Mouse (Mus musculus): Measurements from ENCODE around the gene Prps1l1. TPM values are rescaled to one million over a fixed set of nuclear protein-coding genes. Genes with fewer than 3 reads are reported as not detected.

Prps1l1 gene
- polyA plus RNA-seq, 1 experiment from 2014 or later = not detected

DNA sequence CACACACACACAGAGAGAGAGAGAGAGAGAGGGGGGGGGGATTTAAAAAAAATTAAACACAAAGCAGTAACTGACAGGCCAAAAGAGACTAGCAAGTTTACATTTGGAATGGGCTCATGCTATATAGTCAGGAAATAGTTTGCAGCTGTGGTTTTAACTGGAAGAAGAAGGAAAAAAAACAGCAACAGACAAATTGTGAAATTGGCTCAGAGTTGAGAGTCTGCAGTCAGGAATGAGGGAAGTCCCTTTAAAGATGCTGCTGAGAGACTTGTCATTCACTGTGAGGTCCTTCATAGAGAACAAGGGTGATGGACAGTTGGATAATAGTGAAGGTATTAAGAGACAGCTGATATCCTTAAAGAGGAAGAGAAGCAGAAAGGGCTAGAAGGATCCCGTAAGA, 26.9 kb downstream of the Prps1l1 start:
- WGBS = 68% methylated on average over 1 of the region's 1 CpGs
- no peak overlapping the region for H3K27ac ChIP-seq (replicated peaks in 1 of 2; ENCODE audit: control insufficient read depth in 1 of 2, insufficient read depth in 1 of 2, low read depth in 2 of 2, low read length in 2 of 2)
- H3K4me3 ChIP-seq (ENCODE audit: control insufficient read depth in 1 of 2, insufficient read depth in 1 of 2, low read depth in 1 of 2, low read length in 2 of 2) = no peak overlapping the region
- ATAC-seq (ENCODE audit: insufficient number of reproducible peaks, insufficient read depth, low FRiP score, low read depth) = no peak
- H3K4me1 ChIP-seq (ENCODE audit: control insufficient read depth in 2 of 2, insufficient read depth in 2 of 2, low read length in 2 of 2) = no peaks in the 10 kb centered on the region
- H3K4me2 ChIP-seq (ENCODE audit: low read length) = no peak overlapping the region
- H3K36me3 ChIP-seq (ENCODE audit: control insufficient read depth, insufficient read depth, low read length) = no peaks in the 10 kb centered on the region
- no peak overlapping the region for H3K9ac ChIP-seq (ENCODE audit: low read length)
- H3K9me3 ChIP-seq (ENCODE audit: control insufficient read depth, low read length) = no peaks in the 10 kb centered on the region
- no peaks in the 10 kb centered on the region for H3K27me3 ChIP-seq (ENCODE audit: control insufficient read depth, insufficient read depth, low read length)

DNA sequence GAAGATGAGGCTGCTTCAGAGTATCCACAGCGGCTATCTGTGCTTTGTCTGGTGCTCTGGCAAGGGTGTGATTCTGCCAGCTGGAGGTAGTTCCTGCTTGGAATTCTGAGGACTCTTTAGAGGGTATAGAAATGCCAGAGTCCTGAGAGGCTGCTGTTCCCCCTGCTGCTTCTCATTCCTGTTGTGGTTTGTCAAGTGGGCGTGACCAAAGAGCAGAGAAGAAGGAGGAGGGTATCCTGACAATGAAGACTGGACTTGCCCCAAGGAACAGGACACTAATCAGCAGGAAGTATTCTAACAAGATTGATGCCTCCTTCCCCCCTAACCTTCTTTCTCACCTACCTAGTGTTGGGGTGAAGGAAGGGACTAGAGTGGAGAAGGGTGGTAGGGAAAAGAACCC, 29.4 kb downstream of the Prps1l1 start:
- Histone ChIP-seq H3K27me3 (ENCODE audit: control insufficient read depth, insufficient read depth, low read length) (no peaks in the 10 kb centered on the region), H3K9me3 (ENCODE audit: control insufficient read depth, low read length) (no peaks in the 10 kb centered on the region), H3K36me3 (ENCODE audit: control insufficient read depth, insufficient read depth, low read length) (no peaks in the 10 kb centered on the region), H3K27ac (replicated peaks in 1 of 2; ENCODE audit: control insufficient read depth in 1 of 2, insufficient read depth in 1 of 2, low read depth in 2 of 2, low read length in 2 of 2) (no peak overlapping the region), H3K9ac (ENCODE audit: low read length) (no peak overlapping the region), H3K4me3 (ENCODE audit: control insufficient read depth in 1 of 2, insufficient read depth in 1 of 2, low read depth in 1 of 2, low read length in 2 of 2) (no peak overlapping the region), H3K4me1 (ENCODE audit: control insufficient read depth in 2 of 2, insufficient read depth in 2 of 2, low read length in 2 of 2) (no peaks in the 10 kb centered on the region), H3K4me2 (ENCODE audit: low read length) (no peak overlapping the region)
- WGBS = 42% methylated on average over 2 of the region's 2 CpGs
- no peak for ATAC-seq (ENCODE audit: insufficient number of reproducible peaks, insufficient read depth, low FRiP score, low read depth)

DNA sequence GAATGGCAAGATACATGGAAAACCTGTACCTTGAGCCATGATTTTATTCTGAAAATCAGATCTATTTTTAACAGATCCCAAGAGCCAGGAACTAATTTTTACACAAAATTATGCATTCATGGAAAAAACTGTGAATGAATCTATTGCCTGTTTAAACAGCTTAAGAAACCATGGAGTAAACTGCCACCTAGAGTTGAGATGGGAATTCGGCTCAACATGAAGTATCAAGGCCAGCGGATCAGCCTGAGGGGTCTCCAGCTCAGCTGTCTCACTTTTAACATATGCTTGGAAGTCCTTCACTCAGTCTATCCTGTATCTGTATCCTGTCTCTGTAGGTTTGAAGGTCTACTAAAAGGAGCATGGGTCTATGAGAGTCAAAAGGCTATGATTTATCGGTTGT, 31.5 kb downstream of the Prps1l1 start:
- no peak for ATAC-seq (ENCODE audit: insufficient number of reproducible peaks, insufficient read depth, low FRiP score, low read depth)
- no peaks in the 10 kb centered on the region for H3K9me3 ChIP-seq (ENCODE audit: control insufficient read depth, low read length)
- H3K4me3 ChIP-seq (ENCODE audit: control insufficient read depth in 1 of 2, insufficient read depth in 1 of 2, low read depth in 1 of 2, low read length in 2 of 2) = no peak overlapping the region
- WGBS = 43% methylated on average over 3 of the region's 3 CpGs
- no peaks in the 10 kb centered on the region for H3K4me1 ChIP-seq (ENCODE audit: control insufficient read depth in 2 of 2, insufficient read depth in 2 of 2, low read length in 2 of 2)
- H3K36me3 ChIP-seq (ENCODE audit: control insufficient read depth, insufficient read depth, low read length) = no peaks in the 10 kb centered on the region
- H3K27ac ChIP-seq (replicated peaks in 1 of 2; ENCODE audit: control insufficient read depth in 1 of 2, insufficient read depth in 1 of 2, low read depth in 2 of 2, low read length in 2 of 2) = no peak overlapping the region
- H3K4me2 ChIP-seq (ENCODE audit: low read length) = no peak overlapping the region
- no peaks in the 10 kb centered on the region for H3K27me3 ChIP-seq (ENCODE audit: control insufficient read depth, insufficient read depth, low read length)
- H3K9ac ChIP-seq (ENCODE audit: low read length) = no peak overlapping the region

GRCm38 (mm10) chr12:35016481-35017250, 32.1 kb downstream of the Prps1l1 start:
- H3K4me3 ChIP-seq (ENCODE audit: control insufficient read depth in 1 of 2, insufficient read depth in 1 of 2, low read depth in 1 of 2, low read length in 2 of 2) = no peak overlapping the region
- H3K4me1 ChIP-seq (ENCODE audit: control insufficient read depth in 2 of 2, insufficient read depth in 2 of 2, low read length in 2 of 2) = no peaks in the 10 kb centered on the region
- 79% methylated on average over 9 of the region's 9 CpGs for WGBS
- H3K4me2 ChIP-seq (ENCODE audit: low read length) = no peak overlapping the region
- no peaks in the 10 kb centered on the region for H3K9me3 ChIP-seq (ENCODE audit: control insufficient read depth, low read length)
- H3K9ac ChIP-seq (ENCODE audit: low read length) = no peak overlapping the region
- no peaks in the 10 kb centered on the region for H3K36me3 ChIP-seq (ENCODE audit: control insufficient read depth, insufficient read depth, low read length)
- H3K27me3 ChIP-seq (ENCODE audit: control insufficient read depth, insufficient read depth, low read length) = no peaks in the 10 kb centered on the region
- H3K27ac ChIP-seq (replicated peaks in 1 of 2; ENCODE audit: control insufficient read depth in 1 of 2, insufficient read depth in 1 of 2, low read depth in 2 of 2, low read length in 2 of 2) = no peak overlapping the region
- no peak for ATAC-seq (ENCODE audit: insufficient number of reproducible peaks, insufficient read depth, low FRiP score, low read depth)

DNA sequence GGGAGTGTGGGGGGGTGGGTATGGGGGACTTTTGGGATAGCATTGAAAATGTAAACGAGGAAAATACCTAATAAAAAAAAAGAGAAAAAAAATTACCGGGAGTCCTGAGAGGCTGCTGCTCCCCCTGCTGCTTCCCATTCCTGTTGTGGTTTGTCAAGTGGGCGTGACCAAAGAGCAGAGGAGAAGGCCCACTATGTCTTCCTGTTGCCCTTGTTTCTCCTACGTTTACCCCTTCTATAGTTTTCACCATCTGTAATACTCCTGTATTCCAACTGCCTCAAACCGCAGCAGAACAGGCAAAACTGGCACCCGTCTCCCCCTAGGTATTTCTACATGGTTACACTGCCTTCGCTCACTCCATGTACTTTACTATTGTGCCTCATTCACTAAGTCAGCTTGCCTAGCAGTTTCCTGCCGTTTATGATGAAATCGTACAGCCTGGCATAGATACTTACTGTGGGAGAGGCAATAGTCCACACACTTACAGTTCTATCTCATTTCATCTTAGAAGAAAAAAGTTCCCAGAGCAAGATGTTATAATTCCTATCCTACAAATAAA, 34.2 kb downstream of the Prps1l1 start:
- H3K4me3 ChIP-seq (ENCODE audit: control insufficient read depth in 1 of 2, insufficient read depth in 1 of 2, low read depth in 1 of 2, low read length in 2 of 2) = no peak overlapping the region
- no peak overlapping the region for H3K9ac ChIP-seq (ENCODE audit: low read length)
- no peaks in the 10 kb centered on the region for H3K9me3 ChIP-seq (ENCODE audit: control insufficient read depth, low read length)
- H3K27ac ChIP-seq (replicated peaks in 1 of 2; ENCODE audit: control insufficient read depth in 1 of 2, insufficient read depth in 1 of 2, low read depth in 2 of 2, low read length in 2 of 2) = no peak overlapping the region
- H3K27me3 ChIP-seq (ENCODE audit: control insufficient read depth, insufficient read depth, low read length) = no peaks in the 10 kb centered on the region
- WGBS = 82% methylated on average over 9 of the region's 9 CpGs
- no peaks in the 10 kb centered on the region for H3K36me3 ChIP-seq (ENCODE audit: control insufficient read depth, insufficient read depth, low read length)
- ATAC-seq (ENCODE audit: insufficient number of reproducible peaks, insufficient read depth, low FRiP score, low read depth) = no peak
- H3K4me1 ChIP-seq (ENCODE audit: control insufficient read depth in 2 of 2, insufficient read depth in 2 of 2, low read length in 2 of 2) = no peaks in the 10 kb centered on the region; a peak in 1 of 4 replicates
- no peak overlapping the region for H3K4me2 ChIP-seq (ENCODE audit: low read length)

DNA sequence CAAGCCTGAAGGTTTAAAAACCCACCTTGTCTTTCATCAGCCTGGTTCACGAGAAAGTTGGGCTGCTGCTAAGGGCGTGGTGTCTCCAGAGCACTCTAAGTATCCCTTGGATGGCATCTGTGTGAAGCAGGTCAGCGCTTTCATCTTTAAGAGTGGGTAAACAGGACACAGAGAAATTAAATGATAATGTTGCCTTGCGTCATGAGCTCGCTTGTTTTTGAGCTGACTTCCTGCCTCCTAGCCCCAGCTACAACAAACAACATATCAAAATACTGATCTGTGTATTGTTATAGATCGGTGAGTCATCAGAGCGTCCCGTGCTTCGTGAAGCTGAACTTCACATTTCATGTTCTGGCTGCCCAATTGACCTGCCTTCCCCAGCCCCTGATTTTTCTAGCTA, 36.7 kb downstream of the Prps1l1 start:
- Histone ChIP-seq H3K27me3 (ENCODE audit: control insufficient read depth, insufficient read depth, low read length) (no peaks in the 10 kb centered on the region), H3K4me1 (ENCODE audit: control insufficient read depth in 2 of 2, insufficient read depth in 2 of 2, low read length in 2 of 2) (no peaks in the 10 kb centered on the region; a peak in 1 of 4 replicates), H3K9me3 (ENCODE audit: control insufficient read depth, low read length) (no peaks in the 10 kb centered on the region), H3K27ac (replicated peaks in 1 of 2; ENCODE audit: control insufficient read depth in 1 of 2, insufficient read depth in 1 of 2, low read depth in 2 of 2, low read length in 2 of 2) (no peak overlapping the region), H3K4me3 (ENCODE audit: control insufficient read depth in 1 of 2, insufficient read depth in 1 of 2, low read depth in 1 of 2, low read length in 2 of 2) (no peak overlapping the region), H3K4me2 (ENCODE audit: low read length) (no peak overlapping the region), H3K36me3 (ENCODE audit: control insufficient read depth, insufficient read depth, low read length) (no peaks in the 10 kb centered on the region), H3K9ac (ENCODE audit: low read length) (no peak overlapping the region)
- ATAC-seq (ENCODE audit: insufficient number of reproducible peaks, insufficient read depth, low FRiP score, low read depth) = no peak
- 71% methylated on average over 9 of the region's 9 CpGs for WGBS

DNA sequence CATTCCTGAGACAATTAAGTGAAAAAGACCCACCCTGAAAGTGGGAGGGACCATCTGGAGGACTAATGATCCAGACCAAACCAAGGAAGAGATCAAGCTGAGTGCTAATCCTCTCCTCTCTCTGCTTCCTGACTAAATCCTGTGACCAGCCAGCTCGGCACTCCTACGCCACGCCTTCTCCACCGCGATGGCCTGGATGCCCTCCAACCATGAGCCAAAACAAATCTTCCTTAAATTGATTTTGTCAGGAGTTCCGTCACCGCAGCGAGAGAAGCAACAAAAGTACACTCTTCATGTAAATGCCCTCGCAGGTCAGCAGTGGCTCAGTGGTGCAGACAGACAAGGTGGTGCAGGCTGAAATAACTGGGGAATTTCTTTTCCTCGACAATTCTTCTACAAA, 37.5 kb downstream of the Prps1l1 start:
- no peak overlapping the region for H3K27ac ChIP-seq (replicated peaks in 1 of 2; ENCODE audit: control insufficient read depth in 1 of 2, insufficient read depth in 1 of 2, low read depth in 2 of 2, low read length in 2 of 2)
- H3K9ac ChIP-seq (ENCODE audit: low read length) = no peak overlapping the region
- no peak for ATAC-seq (ENCODE audit: insufficient number of reproducible peaks, insufficient read depth, low FRiP score, low read depth)
- H3K4me1 ChIP-seq (ENCODE audit: control insufficient read depth in 2 of 2, insufficient read depth in 2 of 2, low read length in 2 of 2) = no peaks in the 10 kb centered on the region; a peak in 1 of 4 replicates
- 53% methylated on average over 10 of the region's 10 CpGs for WGBS
- no peaks in the 10 kb centered on the region for H3K27me3 ChIP-seq (ENCODE audit: control insufficient read depth, insufficient read depth, low read length)
- H3K4me2 ChIP-seq (ENCODE audit: low read length) = no peak overlapping the region
- no peak overlapping the region for H3K4me3 ChIP-seq (ENCODE audit: control insufficient read depth in 1 of 2, insufficient read depth in 1 of 2, low read depth in 1 of 2, low read length in 2 of 2)
- no peaks in the 10 kb centered on the region for H3K9me3 ChIP-seq (ENCODE audit: control insufficient read depth, low read length)
- no peaks in the 10 kb centered on the region for H3K36me3 ChIP-seq (ENCODE audit: control insufficient read depth, insufficient read depth, low read length)
